Mouse (Mus musculus): ENCODE data around the gene Cacna1f.

DNA sequence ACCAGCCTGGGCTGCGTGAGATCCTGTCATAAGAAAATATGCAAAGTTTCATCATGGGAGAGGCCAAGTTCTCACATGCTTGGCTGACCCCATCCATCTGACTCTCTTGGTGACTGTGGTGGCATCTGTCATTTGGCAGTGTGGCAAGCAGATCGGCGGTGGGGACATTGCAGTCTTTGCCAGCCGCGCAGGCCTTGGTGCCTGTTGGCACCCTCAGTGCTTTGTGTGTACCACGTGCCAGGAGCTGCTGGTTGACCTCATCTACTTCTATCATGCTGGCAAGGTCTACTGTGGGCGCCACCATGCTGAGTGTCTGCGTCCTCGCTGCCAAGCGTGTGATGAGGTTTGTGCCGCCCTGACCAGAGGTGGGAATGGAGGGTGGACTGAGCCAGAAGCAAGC lies 57.9 kb downstream of the Cacna1f start:
- no peak for TF ChIP-seq CTCF (conservative IDR thresholded peaks at IDR 0.05 in 1 of 2, IDR thresholded peaks at IDR 0.05 in 1 of 2; ENCODE audit: low read depth in 2 of 2, low read length in 2 of 2)
- no peak for TF ChIP-seq ETS1 (conservative IDR thresholded peaks at IDR 0.05; ENCODE audit: low read depth, low read length)
- no peak for TF ChIP-seq TCF12 (IDR thresholded peaks at IDR 0.05; ENCODE audit: low read depth, low read length)
